Mouse (Mus musculus): Measurements from ENCODE around the gene Snx20. TPM values are rescaled to one million over a fixed set of nuclear protein-coding genes. Genes with fewer than 3 reads are reported as not detected.
A peak's percentile ranks its signal among the peaks of the same experiment; 100 is the strongest.

Gene Snx20
- total and polyA plus RNA-seq, 2 experiments from 2014 or later: 2.0 to 7.3 TPM

GRCm38 (mm10) chr8:88610271-88610670 lies 25.7 kb downstream of the Snx20 start:
- DNase-seq (ENCODE audit: low spot score) (no peak), ATAC-seq (ENCODE audit: insufficient read depth, low read depth) (no peak)
- no peaks in the 10 kb centered on the region for H3K9me3 ChIP-seq (replicated peaks; ENCODE audit: control insufficient read depth, low read length)
- no peak overlapping the region for H3K27ac ChIP-seq (ENCODE audit: low read depth)
- H3K4me1 ChIP-seq (ENCODE audit: control insufficient read depth, insufficient read depth): no peaks in the 10 kb centered on the region; the same call in 1 of the 2 replicates
- TF ChIP-seq CTCF (IDR thresholded peaks at IDR 0.05; ENCODE audit: low read depth) (no peak), EP300 (IDR thresholded peaks at IDR 0.05; ENCODE audit: low read depth) (no peak)
- no peak overlapping the region for H3K4me2 ChIP-seq (ENCODE audit: low read depth, low read length)
- no peak overlapping the region for H3K9ac ChIP-seq (replicated peaks; ENCODE audit: low read depth, low read length)
- H3K27me3 ChIP-seq (ENCODE audit: control insufficient read depth, insufficient read depth, low read length): no peaks in the 10 kb centered on the region
- 65% methylated on average over 6 of the region's 6 CpGs for WGBS
- H3K4me3 ChIP-seq (ENCODE audit: low read depth, low read length): no peak overlapping the region
- no peaks in the 10 kb centered on the region for H3K36me3 ChIP-seq (replicated peaks; ENCODE audit: control insufficient read depth, insufficient read depth, low read length)

GRCm38 (mm10) chr8:88609036-88609435 lies 26.9 kb downstream of the Snx20 start:
- DNase-seq (ENCODE audit: low spot score) (no peak), ATAC-seq (ENCODE audit: insufficient read depth, low read depth) (no peak)
- H3K4me1 ChIP-seq (ENCODE audit: control insufficient read depth, insufficient read depth): peaks cover 1% of the 10 kb centered on the region; the same call in 1 of the 2 replicates
- H3K9ac ChIP-seq (replicated peaks; ENCODE audit: low read depth, low read length): no peak overlapping the region
- H3K27me3 ChIP-seq (ENCODE audit: control insufficient read depth, insufficient read depth, low read length): no peaks in the 10 kb centered on the region
- no peak overlapping the region for H3K4me2 ChIP-seq (ENCODE audit: low read depth, low read length)
- TF ChIP-seq EP300 (IDR thresholded peaks at IDR 0.05; ENCODE audit: low read depth) (no peak), CTCF (IDR thresholded peaks at IDR 0.05; ENCODE audit: low read depth) (no peak)
- H3K27ac ChIP-seq (ENCODE audit: low read depth): no peak overlapping the region
- H3K4me3 ChIP-seq (ENCODE audit: low read depth, low read length): no peak overlapping the region
- no peaks in the 10 kb centered on the region for H3K36me3 ChIP-seq (replicated peaks; ENCODE audit: control insufficient read depth, insufficient read depth, low read length)
- no peaks in the 10 kb centered on the region for H3K9me3 ChIP-seq (replicated peaks; ENCODE audit: control insufficient read depth, low read length)
- whole genome bisulfite sequencing: 71% methylated on average over 8 of the region's 8 CpGs

DNA sequence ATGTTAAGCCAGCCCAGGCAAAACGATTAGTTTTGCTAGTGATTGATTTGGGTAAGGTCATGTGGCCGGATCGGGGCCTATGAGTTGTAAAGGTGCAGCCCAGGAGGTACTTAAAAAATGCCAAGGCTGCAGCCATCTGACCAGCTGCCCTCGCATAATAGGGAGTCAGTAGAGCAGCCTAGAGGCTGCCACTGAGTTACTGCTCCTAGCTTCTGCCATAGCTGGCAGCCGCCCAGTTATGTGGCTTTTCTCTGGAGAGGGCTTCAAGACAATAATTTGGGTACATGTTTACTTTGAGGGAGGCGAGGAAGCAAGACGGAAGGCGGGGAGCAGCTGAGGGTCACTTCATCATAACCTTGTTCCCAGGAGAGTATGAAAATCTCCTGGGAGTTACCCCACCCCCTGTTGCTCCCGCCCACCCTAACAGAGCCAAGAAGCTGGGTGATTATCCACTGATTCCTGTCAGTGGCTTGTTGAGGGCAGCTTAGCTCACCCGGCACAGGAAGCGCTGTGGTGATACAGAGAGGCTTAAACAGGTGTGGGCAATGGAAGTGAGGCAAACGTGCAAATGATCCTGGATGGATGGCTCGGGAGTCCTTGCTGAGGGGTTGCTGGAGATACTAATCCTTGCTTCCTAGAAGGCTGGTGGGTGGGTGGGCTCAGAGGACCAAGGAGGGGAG lies 30.4 kb downstream of the Snx20 start:
- Histone ChIP-seq H3K27ac (ENCODE audit: low read depth) (no peak overlapping the region), H3K36me3 (replicated peaks; ENCODE audit: control insufficient read depth, insufficient read depth, low read length) (no peaks in the 10 kb centered on the region), H3K4me3 (ENCODE audit: low read depth, low read length) (no peak overlapping the region), H3K9ac (replicated peaks; ENCODE audit: low read depth, low read length) (no peak overlapping the region), H3K9me3 (replicated peaks; ENCODE audit: control insufficient read depth, low read length) (no peaks in the 10 kb centered on the region), H3K27me3 (ENCODE audit: control insufficient read depth, insufficient read depth, low read length) (no peaks in the 10 kb centered on the region), H3K4me2 (ENCODE audit: low read depth, low read length) (no peak overlapping the region), H3K4me1 (ENCODE audit: control insufficient read depth, insufficient read depth) (peaks cover 7% of the 10 kb centered on the region; the same call in 1 of the 2 replicates)
- WGBS: 53% methylated on average over 13 of the region's 13 CpGs
- no peak for ATAC-seq (ENCODE audit: insufficient read depth, low read depth)
- no peak for DNase-seq (ENCODE audit: low spot score)
- TF ChIP-seq EP300 (IDR thresholded peaks at IDR 0.05; ENCODE audit: low read depth): no peak
- TF ChIP-seq CTCF (IDR thresholded peaks at IDR 0.05; ENCODE audit: low read depth): no peak

DNA sequence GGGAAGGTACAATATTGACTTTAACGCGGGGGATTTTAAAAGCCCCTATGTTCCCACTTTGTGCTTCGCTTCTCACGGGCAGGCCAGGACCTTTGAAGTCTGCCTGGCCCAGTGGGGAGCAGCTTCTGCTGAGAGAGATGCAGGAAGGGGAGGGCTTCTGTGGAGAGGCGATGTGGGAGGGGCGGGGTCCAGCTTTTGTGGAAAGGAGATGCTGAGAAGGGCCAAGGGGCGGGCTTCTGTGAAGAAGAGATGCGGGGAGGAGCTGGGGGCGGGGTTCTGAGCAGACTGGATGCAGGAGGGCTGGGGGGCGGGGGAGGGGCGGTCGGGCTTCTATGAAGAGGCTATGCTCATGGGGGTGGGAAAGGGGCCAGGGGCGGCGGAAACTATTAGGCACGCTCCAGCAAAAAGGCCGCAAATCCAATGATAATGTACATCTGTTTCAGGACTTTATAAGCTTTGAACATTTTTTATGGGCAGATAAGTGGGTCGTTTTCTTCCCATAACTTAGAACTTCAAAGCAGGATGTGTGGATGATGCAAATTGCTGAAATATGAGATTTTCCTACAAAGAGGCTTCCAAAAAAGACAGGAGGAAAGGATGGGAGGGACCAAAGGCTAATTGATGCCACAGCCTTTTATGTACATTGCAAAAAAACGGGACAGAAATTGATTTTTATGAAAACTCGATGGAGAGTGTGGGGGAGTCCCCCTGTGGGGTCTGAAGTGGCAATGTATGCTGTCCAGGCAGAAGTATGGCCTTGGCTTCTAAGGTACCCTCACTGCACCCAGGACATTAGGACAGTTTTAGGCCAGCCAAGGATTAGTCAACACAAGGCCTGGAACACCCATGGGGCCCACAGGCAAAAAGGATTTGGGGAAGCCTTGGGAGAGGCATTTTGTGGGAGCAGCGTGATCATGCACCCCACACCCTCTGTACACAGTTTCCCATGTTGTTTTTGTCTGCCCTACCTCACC lies 31.6 kb downstream of the Snx20 start:
- Histone ChIP-seq H3K9me3 (replicated peaks; ENCODE audit: control insufficient read depth, low read length) (no peaks in the 10 kb centered on the region), H3K4me2 (ENCODE audit: low read depth, low read length) (peak overlapping the region; percentile 40; the same call in 1 of the 2 replicates), H3K4me3 (ENCODE audit: low read depth, low read length) (no peak overlapping the region), H3K9ac (replicated peaks; ENCODE audit: low read depth, low read length) (no peak overlapping the region), H3K4me1 (ENCODE audit: control insufficient read depth, insufficient read depth) (peaks cover 7% of the 10 kb centered on the region; the same call in 1 of the 2 replicates), H3K27ac (ENCODE audit: low read depth) (no peak overlapping the region), H3K36me3 (replicated peaks; ENCODE audit: control insufficient read depth, insufficient read depth, low read length) (no peaks in the 10 kb centered on the region), H3K27me3 (ENCODE audit: control insufficient read depth, insufficient read depth, low read length) (no peaks in the 10 kb centered on the region)
- 21% methylated on average over 20 of the region's 20 CpGs for WGBS
- ATAC-seq (ENCODE audit: insufficient read depth, low read depth) (peak; percentile 62; the same call in 1 of the 2 replicates), DNase-seq (ENCODE audit: low spot score) (peak; percentile 34)
- TF ChIP-seq CTCF (IDR thresholded peaks at IDR 0.05; ENCODE audit: low read depth) (no peak), EP300 (IDR thresholded peaks at IDR 0.05; ENCODE audit: low read depth) (no peak)

- H3K27ac ChIP-seq (ENCODE audit: low read depth): no peak overlapping the region
- no peaks in the 10 kb centered on the region for H3K9me3 ChIP-seq (replicated peaks; ENCODE audit: control insufficient read depth, low read length)
- TF ChIP-seq EP300 (IDR thresholded peaks at IDR 0.05; ENCODE audit: low read depth) (no peak), CTCF (IDR thresholded peaks at IDR 0.05; ENCODE audit: low read depth) (no peak)
- H3K4me3 ChIP-seq (ENCODE audit: low read depth, low read length): no peak overlapping the region
- 24% methylated on average over 10 of the region's 10 CpGs for WGBS
- no peaks in the 10 kb centered on the region for H3K36me3 ChIP-seq (replicated peaks; ENCODE audit: control insufficient read depth, insufficient read depth, low read length)
- no peaks in the 10 kb centered on the region for H3K27me3 ChIP-seq (ENCODE audit: control insufficient read depth, insufficient read depth, low read length)
- H3K4me2 ChIP-seq (ENCODE audit: low read depth, low read length): peak overlapping the region; percentile 40; the same call in 1 of the 2 replicates
- DNase-seq (ENCODE audit: low spot score) (no peak), ATAC-seq (ENCODE audit: insufficient read depth, low read depth) (no peak)
- H3K4me1 ChIP-seq (ENCODE audit: control insufficient read depth, insufficient read depth): peaks cover 7% of the 10 kb centered on the region; the same call in 1 of the 2 replicates
- H3K9ac ChIP-seq (replicated peaks; ENCODE audit: low read depth, low read length): no peak overlapping the region
Observed at GRCm38 (mm10) chr8:88603446-88603989, 32.4 kb downstream of the Snx20 start.

All from heart, postnatal 0 days (tissue).